Mouse (Mus musculus) cerebellum, adult 2 months (tissue): Measurements from ENCODE around the gene Jmy.

Source experiments
- CTCF ChIP-seq: fragments of 200-500 bp; IDR thresholded peaks from 2 replicates; pipeline ENCODE4 v1.5.1; 2011; ENCODE audit warnings: low read depth, mild to moderate bottlenecking, control low read depth, low read length, moderate library complexity, borderline replicate concordance; ENCODE audit not compliant: insufficient read depth
- POLR2A ChIP-seq: fragments of 200-500 bp; IDR thresholded peaks from 2 replicates; pipeline ENCODE4 v1.6.1; 2011; ENCODE audit warnings: low read length, control low read depth, borderline replicate concordance; ENCODE audit not compliant: insufficient read depth

- TF ChIP-seq POLR2A (no peak), CTCF (no peak)
These were observed 84.6 kb downstream of the Jmy start for GRCm38 (mm10) chr13:93415055-93415454.
